Mouse (Mus musculus): ENCODE data around the gene Enpp5.

The Enpp5 gene

GRCm38 (mm10) chr17:44100486-44100885 is 21.9 kb downstream of the Enpp5 start:
- DNase-seq: no peak

DNA sequence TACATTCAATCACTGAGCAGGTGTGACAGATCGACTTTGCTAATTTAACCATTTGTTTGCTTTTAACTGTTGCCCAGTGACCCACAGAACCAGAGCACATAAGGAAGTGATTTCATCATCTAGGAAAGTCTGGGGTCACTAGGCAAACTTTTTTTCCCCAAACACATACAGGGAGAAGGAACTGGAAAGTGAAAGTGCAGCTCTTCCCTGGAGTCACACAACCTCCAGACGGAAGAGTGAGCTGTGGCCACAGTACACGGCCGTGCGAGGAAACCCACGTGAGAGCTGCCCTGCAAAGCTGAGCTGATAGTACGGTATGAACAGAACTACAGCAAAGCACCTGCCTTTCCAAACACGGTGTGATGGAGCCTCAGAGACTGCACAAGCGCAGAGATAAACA is 22.3 kb downstream of the Enpp5 start:
- DNase-seq: peak; percentile 16

DNA sequence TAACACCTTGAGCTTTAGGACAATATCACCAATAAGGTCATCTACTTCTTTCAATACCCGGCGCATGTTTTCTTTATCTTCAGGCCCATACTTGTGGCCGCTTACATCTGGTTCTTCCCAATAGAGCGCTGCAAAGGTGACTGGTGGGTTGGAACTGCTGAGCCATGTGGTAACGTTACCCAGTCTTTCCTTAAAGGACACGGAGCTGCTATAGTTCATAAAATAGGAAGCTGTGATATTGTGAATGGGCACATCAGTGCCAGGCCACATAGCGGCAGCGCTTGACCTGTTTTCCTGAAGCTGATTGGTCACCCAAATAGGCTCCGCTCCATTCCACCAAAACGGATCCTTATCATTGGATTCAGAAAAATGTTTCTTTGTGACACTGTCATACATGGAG is 23.3 kb downstream of the Enpp5 start:
- no peak for DNase-seq

GRCm38 (mm10) chr17:44105287-44106138 is 26.9 kb downstream of the Enpp5 start, which contains the start of gene Enpp4:
Gene Enpp4, minus strand, starts transcription at chr17:44105809.
- DNase-seq: peak; percentile 95

DNA sequence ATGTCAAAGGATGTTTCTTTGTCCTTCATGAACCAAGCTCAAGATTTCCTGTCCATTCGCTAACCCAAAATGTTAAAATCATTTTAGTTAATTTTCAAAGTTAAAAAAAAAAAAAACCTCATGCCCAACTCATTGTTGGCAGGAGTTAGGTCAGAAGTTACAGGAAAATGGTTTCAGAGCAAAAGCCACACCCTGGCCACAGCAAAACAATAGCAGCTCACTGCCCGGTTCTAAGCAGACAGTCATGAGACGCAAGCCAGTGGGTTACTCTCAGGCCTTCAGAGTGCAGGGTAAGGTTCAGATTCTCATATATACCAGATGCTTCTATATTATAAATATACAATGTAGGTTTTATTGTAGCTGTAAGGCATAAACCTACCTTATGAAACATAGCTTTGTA is 29.7 kb downstream of the Enpp5 start:
- DNase-seq: no peak

- DNase-seq: no peak
Measured at GRCm38 (mm10) chr17:44116584-44116983, 38.0 kb downstream of the Enpp5 start.

GRCm38 (mm10) chr17:44117721-44118120 is 39.1 kb downstream of the Enpp5 start:
- no peak for DNase-seq

- DNase-seq: no peak
Measured at GRCm38 (mm10) chr17:44118231-44118630, 39.6 kb downstream of the Enpp5 start.

DNA sequence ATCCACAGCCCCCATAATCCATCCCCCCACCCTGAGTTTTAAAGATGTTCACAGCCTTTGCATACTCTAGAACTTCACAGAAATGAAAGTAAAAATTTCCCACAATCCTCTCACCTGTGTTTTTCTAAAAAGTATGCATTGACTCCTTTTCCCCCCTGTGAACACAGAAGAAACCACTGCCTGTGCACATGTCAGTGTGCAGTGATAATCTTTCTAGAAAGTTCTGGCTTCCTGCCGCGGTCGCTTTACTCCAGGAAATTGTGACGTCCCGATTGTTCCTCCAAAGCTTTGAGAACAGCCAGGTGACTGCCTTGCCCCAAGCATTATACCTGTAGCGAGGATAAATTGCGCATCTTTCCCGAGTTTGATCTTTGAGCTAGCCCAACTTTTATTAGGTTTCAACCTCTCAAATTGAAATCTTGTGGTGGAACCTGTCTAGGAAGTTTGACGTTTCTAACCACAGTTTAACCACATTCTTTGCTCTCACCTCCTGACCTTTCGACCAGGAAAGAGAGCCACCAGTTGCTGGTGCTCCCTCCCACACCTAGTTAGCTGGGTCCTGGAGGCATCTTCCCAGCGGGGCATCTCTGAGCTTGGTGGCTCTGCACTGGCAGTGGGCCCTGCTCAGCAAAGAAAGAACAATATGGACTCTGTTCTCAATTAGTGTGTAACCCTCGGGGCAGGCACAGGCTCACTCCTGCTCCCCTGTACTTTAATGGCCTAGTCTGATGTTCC is 42.9 kb downstream of the Enpp5 start:
- no peak for DNase-seq

GRCm38 (mm10) chr17:44129092-44129750 is 50.6 kb downstream of the Enpp5 start:
- no peak for DNase-seq

DNA sequence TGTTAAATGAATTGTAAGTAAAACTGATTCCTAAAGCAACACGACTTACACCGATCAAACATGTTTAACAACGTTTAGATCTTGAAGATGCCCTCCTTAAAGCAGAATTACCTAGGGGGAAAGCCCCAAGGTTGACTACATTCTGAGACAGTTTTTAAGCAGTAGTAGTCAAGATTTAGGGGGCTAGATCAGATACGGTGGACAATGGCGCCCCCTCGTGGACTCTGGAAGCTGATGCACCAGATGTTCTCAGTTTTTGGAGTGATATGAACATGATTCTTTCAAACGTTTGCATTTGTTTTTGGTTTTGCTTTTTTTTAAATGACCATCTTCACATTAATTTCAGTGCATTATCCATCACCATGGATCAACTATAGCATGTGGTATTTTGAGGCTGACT is 51.8 kb downstream of the Enpp5 start:
- DNase-seq: peak; percentile 72

GRCm38 (mm10) chr17:44134106-44134505 is 55.5 kb downstream of the Enpp5 start:
- DNase-seq: no peak

GRCm38 (mm10) chr17:44134545-44134944 is 55.9 kb downstream of the Enpp5 start:
- peak; percentile 77 for DNase-seq

- no peak for DNase-seq
Measured at GRCm38 (mm10) chr17:44136018-44136417, 57.4 kb downstream of the Enpp5 start.

All from kidney, adult 9 months (tissue).